Mouse (Mus musculus) left cerebral cortex, postnatal 14 days (tissue): ENCODE data around the gene Hecw2. TPM values are rescaled to one million over a fixed set of nuclear protein-coding genes. Genes with fewer than 3 reads are reported as not detected.

Experiments
- DNase-seq, 2 experiments: peaks; one replicate each; pipeline ENCODE4 v3.0.0; 2021 to 2022; ENCODE audit warnings: low spot score in 2 of 2, mixed read lengths in 1 of 2
- intact Hi-C: fragments of 180-260 bp; cut with DNase I; formaldehyde crosslinking; loops from one replicate; pipeline ENCODE4 v1.15.1; 2025
- total RNA-seq, 2 experiments: library from RNA; stranded (reverse); gene quantifications; 2 replicates each; pipeline ENCODE4 v1.2.3; 2021

Hecw2 gene
- total RNA-seq, 2 experiments from 2014 or later: 56.7 to 59.8 TPM

GRCm38 (mm10) chr1:53931314-53931713, 263.7 kb downstream of the Hecw2 start:
- intact Hi-C loops: no loop called here
- DNase-seq: no peak

GRCm38 (mm10) chr1:53927605-53928004, 267.4 kb downstream of the Hecw2 start:
- intact Hi-C loops: loop anchor here (10.0 kb wide), 1 partner anchor 267 kb away; the partner anchor contains the start of gene Hecw2
- DNase-seq: peak; percentile 27 to 32

GRCm38 (mm10) chr1:53925149-53925901, 269.6 kb downstream of the Hecw2 start:
- intact Hi-C loops: loop anchor here (10.0 kb wide), 1 partner anchor 269 kb away; the partner anchor contains the start of gene Hecw2
- DNase-seq: no peak

- no peak for DNase-seq
- intact Hi-C loops: no loop called here
Measured at GRCm38 (mm10) chr1:53911848-53912247, 283.1 kb downstream of the Hecw2 start.

- intact Hi-C loops: no loop called here
- no peak for DNase-seq
Measured at GRCm38 (mm10) chr1:53910251-53910650, 284.7 kb downstream of the Hecw2 start.

- intact Hi-C loops: loop anchor here (2.0 to 5.0 kb wide), 2 partner anchors 424 to 473 kb away; no protein-coding TSS in a partner anchor
- DNase-seq: peak; percentile 54 to 74
Measured at GRCm38 (mm10) chr1:53909118-53909517, 285.9 kb downstream of the Hecw2 start.

- intact Hi-C loops: loop anchor here (5.0 kb wide), 1 partner anchor 476 kb away; no protein-coding TSS in a partner anchor
- DNase-seq: no peak
Measured at GRCm38 (mm10) chr1:53906175-53906574, 288.8 kb downstream of the Hecw2 start.

GRCm38 (mm10) chr1:53900416-53900815, 294.6 kb downstream of the Hecw2 start:
- intact Hi-C loops: no loop called here
- DNase-seq: no peak

- no peak for DNase-seq
- intact Hi-C loops: no loop called here
Measured at GRCm38 (mm10) chr1:53894299-53894698, 300.7 kb downstream of the Hecw2 start.

GRCm38 (mm10) chr1:53890380-53890779, 304.6 kb downstream of the Hecw2 start:
- intact Hi-C loops: loop anchor here (2.0 kb wide), 1 partner anchor 174 kb away; no protein-coding TSS in a partner anchor
- no peak for DNase-seq

GRCm38 (mm10) chr1:53889806-53890205, 305.2 kb downstream of the Hecw2 start:
- no peak for DNase-seq
- intact Hi-C loops: loop anchor here (2.0 kb wide), 1 partner anchor 173 kb away; no protein-coding TSS in a partner anchor

GRCm38 (mm10) chr1:53882480-53882879, 312.5 kb downstream of the Hecw2 start:
- no peak for DNase-seq
- intact Hi-C loops: no loop called here

- no peak for DNase-seq
- intact Hi-C loops: no loop called here
Measured at GRCm38 (mm10) chr1:53875919-53876318, 319.0 kb downstream of the Hecw2 start.

GRCm38 (mm10) chr1:53867316-53867715, 327.7 kb downstream of the Hecw2 start:
- no peak for DNase-seq
- intact Hi-C loops: no loop called here

- intact Hi-C loops: no loop called here
- no peak for DNase-seq
Measured at GRCm38 (mm10) chr1:53866374-53866902, 328.5 kb downstream of the Hecw2 start.

GRCm38 (mm10) chr1:53864046-53864445, 330.9 kb downstream of the Hecw2 start:
- no peak for DNase-seq
- intact Hi-C loops: no loop called here

- DNase-seq: no peak
- intact Hi-C loops: no loop called here
Measured at GRCm38 (mm10) chr1:53860611-53861010, 334.4 kb downstream of the Hecw2 start.

- no peak for DNase-seq
- intact Hi-C loops: no loop called here
Measured at GRCm38 (mm10) chr1:53859175-53859574, 335.8 kb downstream of the Hecw2 start.

- intact Hi-C loops: no loop called here
- DNase-seq: peak in 1 of 2 experiments; percentile 37
Measured at GRCm38 (mm10) chr1:53856501-53857103, 338.4 kb downstream of the Hecw2 start.

- no peak for DNase-seq
- intact Hi-C loops: no loop called here
Measured at GRCm38 (mm10) chr1:53855732-53856131, 339.2 kb downstream of the Hecw2 start.
